Mouse (Mus musculus) heart, postnatal 25 days (tissue): ENCODE results near the gene Gpr182. TPM values are rescaled to one million over a fixed set of nuclear protein-coding genes. Genes with fewer than 3 reads are reported as not detected.
A peak's percentile ranks its signal among the peaks of the same experiment; 100 is the strongest.

Experiments
- DNase-seq: peaks from one replicate; pipeline ENCODE4 v3.0.0; 2022; ENCODE audit warnings: low spot score
- intact Hi-C: fragments of 180-260 bp; cut with DNase I; formaldehyde crosslinking; loops from one replicate; pipeline ENCODE4 v1.15.1; 2025
- total RNA-seq, 2 experiments: library from RNA; stranded (reverse); gene quantifications; 2 replicates each; pipeline ENCODE4 v1.2.3; 2021

The Gpr182 gene
- total RNA-seq, 2 experiments from 2014 or later = 3.4 to 3.8 TPM

- intact Hi-C loops = loop anchor here (5.0 kb wide), 3 partner anchors 42 to 268 kb away; partner anchors contain the start of genes Hsd17b6 and Stat6
- DNase-seq = peak; percentile 13
Measured at GRCm38 (mm10) chr10:127739661-127740161, 11.8 kb downstream of the Gpr182 start.

- intact Hi-C loops = loop anchor here (5.0 kb wide), 2 partner anchors 42 to 97 kb away; partner anchors contain the start of gene Stat6
- DNase-seq = peak; percentile 64
Measured at GRCm38 (mm10) chr10:127739083-127739660, 12.4 kb downstream of the Gpr182 start, which contains the start of gene Zbtb39. Zbtb39 (plus strand) TSS chr10:127739538.

DNA sequence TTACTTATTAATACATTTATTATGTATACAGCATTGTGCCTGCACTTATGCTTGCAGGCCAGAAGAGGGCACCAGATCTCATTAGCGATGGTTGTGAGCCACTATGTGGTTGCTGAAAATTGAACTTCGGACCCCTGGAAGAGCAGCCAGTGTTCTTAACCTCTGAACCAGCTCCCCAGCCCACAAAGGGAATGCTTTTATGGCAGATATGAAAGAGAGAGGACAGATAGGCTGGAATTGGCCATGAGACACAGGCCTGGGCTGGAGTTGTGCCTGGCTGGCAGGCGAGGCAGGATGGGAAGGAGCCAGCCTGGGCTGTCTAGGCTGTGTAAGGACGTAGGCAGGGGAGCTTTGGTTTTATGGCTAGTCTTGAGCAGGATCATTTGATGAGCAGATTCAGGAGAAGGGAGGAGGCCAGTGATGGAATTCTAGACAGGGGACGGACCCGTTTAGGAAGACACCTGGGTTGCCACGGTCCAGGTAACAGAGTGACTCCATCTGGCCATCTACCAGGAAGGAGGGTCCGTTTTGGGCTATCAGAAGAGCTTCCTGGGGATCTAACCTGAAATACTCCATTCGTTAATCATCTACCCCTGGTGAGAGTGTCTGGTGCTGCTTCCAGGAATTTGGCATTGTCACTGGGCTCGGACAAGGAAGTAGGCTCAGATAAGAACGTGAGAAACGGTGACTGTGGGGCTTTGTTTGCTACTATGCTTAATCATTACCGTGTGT lies 13.2 kb downstream of the Gpr182 start:
- no peak for DNase-seq

DNA sequence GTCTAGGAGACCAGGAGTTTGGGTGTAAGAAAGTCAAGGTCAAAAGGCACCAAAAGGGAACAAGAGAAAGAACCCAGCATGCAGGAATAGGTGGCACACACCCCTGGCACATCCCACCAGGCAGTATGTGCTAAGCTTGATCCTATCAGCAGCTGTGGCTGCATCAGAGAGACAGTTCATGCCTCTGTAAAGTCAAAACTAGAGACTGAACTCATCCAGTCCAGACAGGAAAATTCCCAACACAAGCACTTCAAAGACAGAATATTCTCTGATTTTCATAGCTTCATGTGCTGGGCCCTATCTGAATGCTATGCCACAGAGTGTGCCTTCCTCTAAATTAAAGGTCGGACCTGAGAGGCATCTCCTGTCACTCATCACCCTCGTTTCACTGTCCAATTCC lies 14.0 kb downstream of the Gpr182 start:
- no peak for DNase-seq
- intact Hi-C loops = loop anchor here (1.0 to 5.0 kb wide), 3 partner anchors 40 to 198 kb away; partner anchors contain the start of gene Stat6

More for the DNA sequence above, 13.2 kb downstream of the Gpr182 start:
- intact Hi-C loops = loop anchor here (5.0 kb wide), 2 partner anchors 41 to 96 kb away; partner anchors contain the start of gene Stat6

DNA sequence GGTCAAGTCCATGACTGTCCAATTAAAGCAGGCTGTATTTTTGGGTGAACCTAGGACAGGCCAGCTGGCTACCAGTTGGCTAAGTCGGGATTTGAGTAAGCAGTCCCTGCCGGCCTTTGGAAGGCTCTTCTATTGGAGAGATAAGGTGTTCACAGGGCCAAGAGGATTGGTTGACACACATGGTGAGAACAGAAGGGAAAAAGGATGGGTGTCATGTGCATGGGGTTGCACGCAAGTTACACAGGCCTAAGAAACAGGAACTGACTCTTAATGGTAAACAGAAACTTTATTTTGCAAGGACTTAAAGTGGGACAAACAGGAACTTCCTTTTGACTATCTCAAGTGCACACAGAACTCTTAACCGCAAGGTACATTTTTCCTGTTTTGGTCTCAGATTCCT lies 14.6 kb downstream of the Gpr182 start:
- intact Hi-C loops = loop anchor here (1.0 to 5.0 kb wide), 3 partner anchors 40 to 198 kb away; partner anchors contain the start of gene Stat6
- DNase-seq = no peak

- DNase-seq = no peak
- intact Hi-C loops = loop anchor here (5.0 kb wide), 2 partner anchors 39 to 94 kb away; partner anchors contain the start of gene Stat6
Measured at GRCm38 (mm10) chr10:127736266-127736665, 15.3 kb downstream of the Gpr182 start.

GRCm38 (mm10) chr10:127734434-127734833 lies 17.1 kb downstream of the Gpr182 start:
- intact Hi-C loops = no loop called here
- DNase-seq = no peak

GRCm38 (mm10) chr10:127731397-127731796 lies 20.1 kb downstream of the Gpr182 start:
- DNase-seq = no peak
- intact Hi-C loops = no loop called here

DNA sequence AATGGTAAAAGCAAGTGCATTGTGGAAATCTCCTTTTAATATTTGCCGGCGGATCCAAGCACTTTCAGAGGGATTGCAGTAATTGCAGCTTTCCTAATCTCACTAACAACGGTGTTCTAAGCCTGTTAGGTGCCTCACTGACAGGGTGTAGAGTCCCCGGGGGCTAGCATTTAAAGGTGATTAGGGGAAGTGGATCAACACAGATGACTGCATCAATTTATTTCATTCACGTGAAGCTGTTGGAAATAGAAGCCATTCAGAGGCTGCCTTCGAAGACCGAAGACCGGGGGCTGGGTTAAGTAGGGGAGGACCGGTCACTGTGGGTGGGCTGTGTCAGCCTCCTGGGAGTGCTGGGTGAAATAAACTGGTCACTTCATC lies 20.6 kb downstream of the Gpr182 start:
- intact Hi-C loops = no loop called here
- no peak for DNase-seq

GRCm38 (mm10) chr10:127730285-127730932 lies 21.1 kb downstream of the Gpr182 start:
- no peak for DNase-seq
- intact Hi-C loops = no loop called here

DNA sequence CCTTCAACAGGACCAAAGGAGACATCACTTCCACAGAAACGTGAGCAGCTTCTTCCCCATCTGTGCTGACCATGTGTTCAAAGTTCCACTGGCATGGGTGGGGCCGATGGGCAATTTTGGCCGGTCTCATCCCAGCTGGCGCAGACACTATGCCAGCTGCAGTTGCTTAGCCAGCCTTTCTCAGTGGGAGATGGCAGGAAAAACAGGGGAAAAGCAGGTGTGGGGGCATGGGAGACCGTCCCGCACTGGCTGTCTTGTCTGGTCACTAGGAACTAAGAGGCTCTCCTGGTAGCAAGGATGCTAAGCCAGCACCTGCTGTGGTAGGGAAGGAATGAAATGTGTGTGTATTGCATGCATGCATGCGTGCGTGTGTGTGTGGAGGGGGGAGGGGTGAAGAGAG lies 23.1 kb downstream of the Gpr182 start:
- DNase-seq = no peak
- intact Hi-C loops = no loop called here

DNA sequence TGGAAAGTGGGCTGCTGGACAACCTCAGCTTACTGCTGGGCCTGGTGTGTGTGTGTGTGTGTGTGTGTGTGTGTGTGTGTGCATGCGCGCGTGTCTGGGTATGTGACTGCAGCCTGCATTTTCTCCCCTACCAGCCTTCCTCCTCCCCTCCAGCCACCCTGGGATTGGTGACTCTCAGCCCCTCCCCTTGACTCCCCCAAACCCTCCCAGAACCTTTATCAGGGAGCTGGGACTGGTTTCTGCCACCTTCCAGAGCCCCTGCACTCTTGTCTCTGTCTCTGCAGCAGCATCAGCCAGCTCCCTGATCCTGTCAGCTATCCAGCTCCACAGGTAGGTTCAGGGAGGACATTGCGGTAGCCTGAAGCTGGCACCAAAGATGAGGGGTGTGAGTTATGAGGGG lies 26.4 kb downstream of the Gpr182 start:
- intact Hi-C loops = no loop called here
- DNase-seq = no peak

DNA sequence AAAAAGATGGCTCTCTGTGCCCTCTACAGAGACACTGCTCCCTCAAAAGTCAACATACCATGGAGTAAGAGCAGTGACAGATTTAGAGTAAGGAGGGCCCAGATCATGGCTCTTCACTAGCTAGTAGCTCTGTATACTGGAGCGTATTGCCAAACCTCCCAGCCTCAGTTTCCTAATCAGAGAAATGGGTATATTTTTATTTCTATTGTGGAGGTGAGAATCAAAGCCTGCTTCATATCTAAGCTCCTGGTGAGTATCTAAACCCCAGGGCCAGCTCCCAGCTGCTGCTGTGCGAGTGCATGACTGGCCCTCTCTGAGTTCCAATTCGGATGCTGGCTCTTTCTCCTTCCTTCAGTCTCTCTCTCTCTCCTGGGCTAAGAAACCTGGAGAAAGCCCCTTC lies 27.4 kb downstream of the Gpr182 start, which contains the start of gene Tac2:
TSS of gene Tac2 (plus strand) at position 301 of the 400 bp plus-strand sequence.
- intact Hi-C loops = no loop called here
- no peak for DNase-seq

DNA sequence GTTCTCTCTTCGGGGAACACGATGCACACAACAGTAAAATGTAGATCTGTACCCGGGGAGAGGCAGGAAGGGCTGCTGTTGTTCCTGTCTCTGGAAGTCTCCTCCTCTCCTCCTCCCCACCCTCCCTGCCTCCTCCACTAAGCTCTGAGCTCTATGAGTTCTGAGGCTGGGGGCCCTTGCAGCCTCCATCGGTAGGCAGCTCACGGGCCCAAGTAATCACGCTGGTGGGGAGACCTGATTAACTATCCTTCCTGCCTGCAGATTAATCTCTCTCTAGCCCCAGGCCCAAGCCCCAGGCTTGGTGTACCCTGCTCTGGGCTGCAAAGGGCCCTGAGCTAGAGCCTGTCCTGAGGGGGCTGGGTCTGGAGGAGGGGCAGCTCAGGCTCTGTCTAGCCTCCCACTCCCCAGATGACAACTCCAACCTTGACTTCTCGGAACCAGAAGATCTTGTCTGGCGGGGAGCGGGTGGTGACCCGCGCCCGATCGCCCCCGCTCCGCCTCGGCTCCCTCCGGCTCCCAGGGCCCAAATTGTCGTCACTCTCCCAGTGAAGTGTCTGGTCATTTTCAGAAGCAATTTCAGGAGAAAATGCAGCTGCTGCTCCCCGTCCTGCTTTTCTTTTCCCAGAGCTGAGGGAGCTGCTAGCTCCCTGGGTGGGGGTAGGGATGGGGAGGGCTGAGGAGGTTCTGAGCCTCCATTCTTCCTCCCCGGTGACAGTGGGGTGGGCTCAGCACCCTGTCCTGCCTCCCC lies 29.7 kb downstream of the Gpr182 start:
- intact Hi-C loops = no loop called here
- DNase-seq = no peak

DNA sequence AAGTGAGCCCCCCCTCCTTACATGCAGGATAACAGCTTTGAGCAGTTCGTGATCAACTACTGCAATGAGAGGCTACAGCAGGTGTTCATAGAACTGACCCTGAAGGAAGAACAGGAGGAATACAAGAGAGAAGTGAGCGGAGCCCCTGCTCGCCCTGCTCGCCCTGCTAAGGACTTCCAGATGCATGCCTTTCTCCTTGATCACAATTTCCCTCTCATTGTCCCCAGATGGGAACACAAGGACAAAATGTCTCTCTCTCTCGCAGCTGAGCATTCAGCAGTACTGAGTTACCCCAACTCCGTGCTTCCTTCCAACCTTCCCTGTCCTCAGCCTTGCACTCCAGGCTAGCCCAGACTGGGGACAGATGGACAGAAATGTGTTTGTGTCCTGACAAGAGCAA lies 38.8 kb downstream of the Gpr182 start:
- no peak for DNase-seq
- intact Hi-C loops = no loop called here

DNA sequence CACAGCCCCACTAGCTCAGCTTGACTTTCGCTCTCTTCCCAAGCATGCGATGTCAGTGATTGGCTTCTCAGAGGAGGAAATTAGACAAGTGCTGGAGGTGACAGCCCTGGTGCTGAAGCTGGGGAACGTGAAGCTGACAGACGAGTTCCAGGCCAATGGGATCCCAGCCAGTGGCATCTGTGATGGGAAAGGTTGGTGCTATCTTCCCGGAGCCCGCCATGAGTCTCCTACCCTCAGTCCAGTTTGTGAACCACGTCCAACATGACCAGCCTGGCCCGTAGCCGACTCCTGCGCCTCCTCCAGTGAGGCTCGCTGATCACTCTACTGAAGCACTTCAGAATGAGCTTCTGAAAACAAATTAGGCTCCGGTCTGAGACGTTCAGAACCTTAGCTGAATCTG lies 41.2 kb downstream of the Gpr182 start:
- DNase-seq = no peak
- intact Hi-C loops = no loop called here

DNA sequence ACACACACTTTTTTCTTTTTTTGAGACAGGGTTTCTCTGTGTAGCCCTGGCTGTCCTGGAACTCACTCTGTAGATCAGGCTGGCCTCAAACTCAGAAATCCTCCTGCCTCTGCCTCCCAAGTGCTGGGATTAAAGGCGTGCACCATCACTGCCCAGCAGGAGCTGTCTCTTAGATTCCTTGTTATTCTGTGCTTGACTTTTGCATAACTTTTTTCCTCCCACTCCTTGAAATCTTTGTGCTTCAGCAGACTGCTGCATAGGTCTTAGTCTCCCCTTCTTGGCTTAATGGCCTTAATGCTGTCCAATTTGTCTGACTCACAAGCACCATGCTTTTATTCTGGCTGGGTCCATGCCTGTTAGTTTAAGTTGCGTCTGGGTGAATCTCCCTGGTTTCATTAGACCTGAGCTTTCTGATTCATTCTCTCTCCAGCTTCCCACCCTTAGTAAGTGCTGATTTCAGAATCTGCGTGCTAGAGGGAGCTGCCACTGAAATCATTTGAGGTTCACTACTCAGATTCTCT lies 42.6 kb downstream of the Gpr182 start:
- intact Hi-C loops = no loop called here

DNA sequence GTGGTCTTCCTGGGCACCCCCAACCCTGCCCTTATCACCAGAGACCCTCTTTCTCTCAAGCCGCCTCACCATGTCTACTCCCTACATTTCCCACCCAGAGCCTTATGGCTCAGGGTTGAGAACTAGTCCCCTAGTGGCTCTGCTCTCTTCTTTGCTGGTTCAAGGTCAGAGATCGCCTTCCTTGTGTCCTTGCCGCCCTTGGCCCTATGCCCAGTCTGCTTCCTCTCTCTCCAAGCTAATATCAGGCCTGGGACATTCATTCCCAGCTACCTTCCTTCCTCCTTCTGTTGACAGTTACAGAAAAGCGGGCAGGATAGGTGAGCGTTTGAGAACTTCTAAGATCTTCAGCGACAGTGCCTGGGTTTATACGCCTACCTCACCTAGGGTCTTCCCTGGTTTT lies 43.8 kb downstream of the Gpr182 start:
- no peak for DNase-seq
- intact Hi-C loops = no loop called here

More for the DNA sequence above, 42.6 kb downstream of the Gpr182 start:
- no peak for DNase-seq

DNA sequence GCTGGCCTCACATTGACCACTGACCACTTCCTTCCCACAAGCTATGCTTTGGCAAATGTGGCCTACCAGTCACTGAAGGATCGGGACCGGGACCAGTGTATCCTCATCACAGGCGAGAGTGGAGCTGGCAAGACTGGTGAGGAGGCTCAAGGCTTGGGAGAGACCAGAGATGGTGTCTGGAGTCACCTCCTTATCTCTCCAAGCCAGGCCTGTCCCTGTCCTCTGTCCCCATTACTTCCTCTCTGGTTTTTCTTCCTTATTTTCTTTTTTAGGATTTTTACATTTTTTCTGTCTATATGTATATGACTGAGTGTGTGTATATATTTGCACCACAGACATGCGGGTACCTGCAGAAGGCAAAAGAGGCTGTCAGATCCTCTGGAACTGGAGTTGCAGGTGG lies 45.7 kb downstream of the Gpr182 start:
- intact Hi-C loops = no loop called here

More for the DNA sequence above, 45.7 kb downstream of the Gpr182 start:
- DNase-seq = no peak
